Mouse (Mus musculus) activated CD4-positive, CD25-positive, alpha-beta regulatory T cell, adult 4 months (primary cell): ENCODE measurements around the gene Syt8. TPM values are rescaled to one million over a fixed set of nuclear protein-coding genes. Genes with fewer than 3 reads are reported as not detected.

ENCODE experiments used
- ATAC-seq: one replicate; pipeline ENCODE4 v1.8.0; 2017
- polyA plus RNA-seq, 2 experiments: library from polyadenylated mRNA; unstranded; fragments of 100-300 nt; shearing (Covaris generic); gene quantifications; one replicate each; pipeline ENCODE4 v1.2.1; 2017

Gene Syt8
- polyA plus RNA-seq, 2 experiments from 2014 or later = not detected

DNA sequence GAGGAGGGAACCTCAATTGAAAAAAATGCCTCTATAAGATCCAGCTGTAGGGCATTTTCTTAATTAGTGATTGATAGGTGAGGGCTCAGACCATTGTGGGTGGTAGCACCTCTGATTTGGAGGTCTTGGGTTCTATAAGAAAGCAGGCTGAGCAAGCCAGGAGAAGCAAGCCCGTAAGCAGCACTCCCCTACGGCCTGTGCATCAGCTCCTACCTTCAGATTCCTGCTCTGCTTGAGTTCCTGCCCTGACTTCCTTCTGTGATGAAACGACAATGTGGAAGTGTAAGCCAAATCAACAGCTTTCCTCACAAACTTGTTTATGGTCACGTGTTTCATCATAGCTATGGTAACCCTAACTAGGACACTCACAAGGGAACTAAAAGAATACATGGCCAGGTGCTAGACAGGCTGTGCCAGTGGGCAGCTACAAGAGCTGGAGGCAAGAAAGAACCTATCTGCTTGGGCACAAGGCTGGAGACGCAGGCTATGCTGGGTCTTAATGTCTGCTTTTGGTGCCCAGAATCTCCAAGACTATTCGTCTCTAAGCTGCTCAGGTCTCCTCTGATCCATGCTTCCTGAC is 14.5 kb downstream of the Syt8 start:
- no peak for ATAC-seq

DNA sequence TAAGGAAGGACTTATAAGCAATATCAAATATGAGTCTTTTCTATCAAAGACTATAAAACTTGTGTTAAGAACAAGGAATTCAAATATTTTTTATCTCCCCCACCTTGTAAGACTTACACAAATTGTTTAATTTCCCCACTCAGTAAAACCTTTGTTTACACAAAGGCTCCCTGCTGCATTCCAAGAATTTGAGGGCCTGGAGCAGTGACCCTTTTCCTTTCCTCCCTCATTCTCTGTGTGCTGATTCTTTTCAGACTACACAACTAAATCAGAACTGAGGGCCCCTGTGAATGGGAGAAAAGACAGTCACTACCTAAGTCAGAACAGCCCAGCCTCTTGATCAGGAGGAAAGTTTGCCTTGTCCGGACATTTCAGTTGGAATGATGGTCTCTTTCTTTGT is 20.1 kb downstream of the Syt8 start:
- ATAC-seq = no peak

DNA sequence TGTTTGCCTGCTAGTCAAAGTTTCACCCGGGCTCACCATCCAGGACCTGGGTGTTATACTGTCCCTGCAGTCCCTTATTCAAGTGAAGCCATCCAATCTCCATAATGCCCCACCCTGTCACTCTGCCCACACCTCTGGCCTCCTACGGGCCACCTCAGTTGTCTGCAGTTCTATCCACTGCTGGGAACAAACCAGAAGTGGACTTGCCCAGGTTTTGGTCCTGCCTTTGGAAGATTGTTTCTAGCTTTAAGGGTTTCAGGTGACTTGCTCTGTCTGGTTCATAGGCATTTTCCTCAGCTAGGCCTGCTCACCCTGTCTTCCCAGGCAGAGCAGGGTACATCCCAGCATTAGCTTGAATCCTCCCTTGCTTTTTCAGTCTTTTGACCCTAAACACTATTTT is 20.6 kb downstream of the Syt8 start:
- no peak for ATAC-seq

DNA sequence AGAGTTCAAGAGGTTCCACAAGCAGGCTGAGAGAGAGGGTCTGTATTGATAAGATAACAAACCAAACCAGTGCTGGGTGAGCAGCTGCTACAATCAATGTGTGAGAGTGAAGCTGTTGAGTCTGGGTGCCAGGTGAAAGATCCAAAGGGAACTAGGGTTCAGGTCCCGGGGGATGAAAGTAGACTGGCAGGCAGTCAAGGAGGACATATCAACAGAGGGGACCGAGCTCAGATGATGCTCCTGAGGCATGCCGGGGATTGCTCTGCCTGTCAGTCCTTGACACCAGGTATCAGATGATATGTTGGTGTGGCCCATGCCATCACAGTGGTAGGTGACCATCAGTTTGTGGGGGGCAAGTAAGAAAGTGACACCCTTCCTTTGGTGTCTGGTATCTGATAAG is 22.2 kb downstream of the Syt8 start:
- no peak for ATAC-seq

DNA sequence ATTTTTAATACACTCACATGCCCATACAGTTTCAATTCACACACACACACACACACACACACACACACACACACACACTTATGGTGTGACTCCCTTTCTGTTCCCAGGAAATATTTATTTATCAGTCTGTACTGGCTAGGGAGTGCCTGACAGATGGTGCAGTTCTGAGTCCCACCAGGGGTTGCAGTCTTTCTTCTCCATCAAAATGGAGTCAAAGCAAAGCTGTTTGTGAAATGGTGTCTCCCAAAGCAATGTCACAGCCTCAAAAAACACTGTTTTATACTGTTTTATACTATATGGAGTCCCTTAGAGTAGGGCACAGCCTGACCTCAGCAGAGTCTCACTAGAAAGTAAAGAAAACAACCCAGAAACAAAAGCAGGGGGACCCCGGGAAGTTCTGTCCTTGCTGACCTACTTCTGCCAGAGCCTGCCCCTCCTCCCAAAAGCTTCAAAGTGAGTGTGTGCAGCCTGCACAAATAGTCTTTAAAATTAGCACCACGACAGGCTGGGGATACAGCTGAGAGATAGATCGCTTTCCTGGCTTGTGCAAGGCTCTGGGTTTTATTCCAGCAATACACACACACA is 22.7 kb downstream of the Syt8 start:
- ATAC-seq = no peak

DNA sequence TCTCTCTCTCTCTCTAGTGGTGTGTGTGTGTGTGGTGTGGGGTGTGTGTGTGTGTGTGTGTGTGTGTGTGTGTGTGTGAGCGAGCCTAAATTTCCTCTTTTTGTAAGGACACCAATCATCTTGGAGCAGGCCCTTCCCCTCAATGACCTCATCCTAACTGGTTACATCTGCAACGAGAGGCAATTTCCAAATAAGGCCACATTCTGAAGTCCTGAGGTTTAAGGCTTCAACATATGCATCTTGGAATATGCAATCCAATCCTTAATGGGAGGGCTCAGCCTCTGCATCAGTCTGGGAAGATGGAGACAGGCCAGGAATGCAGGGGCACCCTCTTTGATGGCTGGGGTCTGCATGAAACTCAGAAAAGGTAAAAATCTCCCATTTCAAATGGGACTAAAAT is 23.4 kb downstream of the Syt8 start:
- ATAC-seq = no peak

DNA sequence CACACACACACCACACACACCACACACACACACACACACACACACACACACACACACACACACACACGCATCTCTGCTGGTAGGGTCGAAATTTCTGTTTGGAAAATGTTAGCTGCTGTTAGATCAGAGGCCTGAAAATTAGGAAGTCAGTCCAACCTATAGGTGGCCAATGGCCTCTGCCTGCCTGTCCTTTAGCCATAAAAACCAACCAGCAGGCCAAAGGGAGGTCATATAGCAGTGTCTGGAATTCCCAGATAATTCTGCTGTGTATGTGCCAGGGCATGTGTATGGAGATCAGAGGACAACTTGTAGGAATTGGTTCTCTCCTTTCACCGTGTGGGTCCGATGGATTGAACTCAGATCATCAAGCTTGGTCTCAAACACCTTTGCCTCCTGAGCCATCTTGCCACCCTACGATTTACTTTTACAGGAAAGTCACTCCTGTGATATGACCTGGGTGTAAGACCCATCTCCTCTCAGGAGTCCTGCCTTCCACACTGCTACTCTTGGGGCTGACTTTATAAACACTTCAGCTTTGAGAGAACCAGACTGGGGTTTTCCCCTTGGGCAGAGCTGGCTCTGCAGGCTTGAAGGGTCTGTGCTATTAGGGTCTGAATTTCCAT is 24.1 kb downstream of the Syt8 start:
- no peak for ATAC-seq

DNA sequence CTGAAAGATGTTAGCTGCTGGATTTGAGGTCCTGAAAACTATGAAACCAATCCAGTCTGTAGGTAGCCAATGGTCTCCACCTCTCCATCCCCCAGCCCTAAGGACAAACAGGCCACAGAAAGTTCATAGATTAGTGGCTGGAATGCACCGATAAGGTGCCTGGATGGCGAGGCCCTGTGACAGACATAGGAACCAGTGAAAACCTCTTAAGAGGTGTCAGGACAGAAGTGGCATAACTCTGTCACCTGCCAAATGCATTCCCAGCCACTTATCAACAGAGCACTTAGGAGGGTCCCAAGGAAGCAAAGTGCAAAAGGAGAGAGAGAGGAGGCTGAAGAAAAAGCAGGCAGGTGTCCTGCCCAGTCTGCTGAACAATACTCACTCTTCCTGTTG is 24.6 kb downstream of the Syt8 start:
- no peak for ATAC-seq

DNA sequence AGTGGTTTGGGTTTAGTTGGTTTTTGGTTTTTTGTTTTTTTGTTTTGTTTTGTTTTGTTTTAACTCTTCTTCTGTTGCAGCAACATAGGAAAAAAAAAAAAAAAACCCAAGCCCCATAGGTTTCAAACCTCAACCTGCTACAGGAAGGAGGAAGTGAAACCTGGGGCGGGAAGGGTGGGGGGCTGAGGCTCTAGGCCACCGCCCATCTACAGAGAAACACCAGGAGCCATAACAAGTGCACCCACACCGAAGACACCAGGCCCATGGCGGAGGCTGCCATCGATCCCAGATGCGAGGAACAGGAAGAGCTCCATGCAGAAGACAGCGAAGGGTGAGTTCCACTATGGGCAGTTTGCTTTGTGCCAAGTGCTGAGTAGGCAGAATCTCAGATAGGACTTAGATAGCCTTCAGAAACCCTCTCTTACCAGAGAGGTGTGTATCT is 26.0 kb downstream of the Syt8 start, which contains the start of gene Lsp1:
Lsp1 (plus strand) TSS at position 174 of the 442 bp plus-strand sequence.
- ATAC-seq = peak; percentile 45

DNA sequence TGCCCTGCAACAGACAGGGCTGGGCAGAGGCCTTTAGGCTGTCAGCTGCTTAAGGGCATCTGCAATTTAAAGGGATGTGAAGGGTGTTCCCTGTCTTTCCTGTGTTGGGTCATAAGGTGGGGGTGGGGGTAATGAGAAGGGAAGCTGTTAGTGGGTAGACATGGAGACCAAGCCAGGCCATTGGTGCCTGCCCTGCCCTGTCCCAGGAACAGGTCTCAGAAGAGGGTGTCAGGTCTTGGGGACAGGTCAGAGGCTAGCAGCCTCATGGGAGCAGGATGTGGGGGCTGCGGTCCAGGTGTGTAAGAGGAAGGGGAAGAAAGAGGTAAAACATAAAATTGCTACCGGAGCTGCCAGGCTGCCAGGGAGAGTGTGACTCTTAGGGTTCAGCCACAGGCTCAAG is 26.8 kb downstream of the Syt8 start:
- ATAC-seq = peak; percentile 44

DNA sequence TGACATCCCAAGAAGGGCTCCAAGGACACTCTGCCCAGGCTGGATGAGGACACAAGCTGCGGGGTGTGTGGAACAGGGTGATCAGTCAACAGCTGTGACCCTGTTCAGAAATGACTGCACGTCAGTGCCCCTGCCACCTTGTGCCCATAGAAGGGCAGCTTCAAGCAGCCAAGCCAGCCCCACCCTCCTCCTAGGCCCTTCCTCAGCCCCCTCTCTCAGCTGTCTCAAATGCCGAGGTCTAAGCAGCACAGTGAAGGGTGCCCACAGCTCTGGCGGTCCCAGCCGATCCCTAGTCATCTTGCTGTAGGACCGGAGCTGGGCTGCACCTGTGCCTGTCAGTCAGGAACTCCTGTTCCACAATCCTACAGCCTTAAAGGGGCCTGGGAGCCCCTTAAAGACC is 27.5 kb downstream of the Syt8 start:
- peak; percentile 11 for ATAC-seq

DNA sequence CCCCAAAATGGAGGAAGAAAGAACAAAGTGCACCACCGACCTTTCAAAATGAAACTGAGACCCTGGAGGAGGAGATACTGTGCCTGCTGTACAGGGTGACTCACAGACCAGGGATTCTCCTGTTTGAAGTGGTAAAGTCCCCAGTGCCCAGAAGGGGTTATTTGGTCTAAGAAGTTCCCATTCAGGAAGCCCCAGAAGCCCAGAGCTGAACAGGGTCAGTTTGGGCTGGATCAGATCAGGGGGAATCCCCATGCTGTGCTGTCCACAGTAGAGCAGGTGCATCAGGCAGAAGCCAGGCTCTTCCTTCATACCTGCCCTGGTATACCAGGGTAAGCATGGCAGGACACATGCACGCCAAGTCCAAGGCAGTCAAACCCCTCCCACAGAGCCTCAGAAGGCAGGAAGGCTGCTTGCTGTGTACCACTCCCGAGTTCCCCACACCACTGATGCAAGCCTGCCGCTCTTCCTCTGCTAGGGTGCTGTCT is 28.0 kb downstream of the Syt8 start:
- peak; percentile 31 for ATAC-seq

DNA sequence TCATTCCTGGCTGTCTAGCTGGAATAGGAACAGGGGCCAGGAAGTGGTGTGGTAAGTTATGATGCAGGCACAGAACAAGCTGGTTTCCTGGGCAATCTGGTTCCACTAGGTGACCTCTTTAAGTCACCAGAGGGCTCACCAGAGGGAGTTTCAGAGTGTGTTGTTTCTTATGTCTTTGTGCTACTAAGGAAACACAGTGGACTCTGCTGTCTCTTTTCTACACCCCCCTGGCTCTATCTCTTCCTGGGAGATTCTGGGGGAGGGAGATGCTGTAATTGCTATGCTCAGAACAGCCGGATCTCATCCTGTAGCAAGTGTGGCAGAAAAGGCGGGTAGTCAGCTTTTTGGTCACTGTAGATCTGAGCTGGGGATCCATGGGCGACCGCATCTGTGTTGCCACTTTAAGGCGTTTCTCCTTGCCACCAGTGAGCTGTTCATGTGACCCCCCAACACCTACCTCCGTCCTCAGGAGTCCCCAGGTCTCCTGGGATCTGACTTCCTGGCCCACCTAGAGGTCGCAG is 35.6 kb downstream of the Syt8 start:
- ATAC-seq = no peak

DNA sequence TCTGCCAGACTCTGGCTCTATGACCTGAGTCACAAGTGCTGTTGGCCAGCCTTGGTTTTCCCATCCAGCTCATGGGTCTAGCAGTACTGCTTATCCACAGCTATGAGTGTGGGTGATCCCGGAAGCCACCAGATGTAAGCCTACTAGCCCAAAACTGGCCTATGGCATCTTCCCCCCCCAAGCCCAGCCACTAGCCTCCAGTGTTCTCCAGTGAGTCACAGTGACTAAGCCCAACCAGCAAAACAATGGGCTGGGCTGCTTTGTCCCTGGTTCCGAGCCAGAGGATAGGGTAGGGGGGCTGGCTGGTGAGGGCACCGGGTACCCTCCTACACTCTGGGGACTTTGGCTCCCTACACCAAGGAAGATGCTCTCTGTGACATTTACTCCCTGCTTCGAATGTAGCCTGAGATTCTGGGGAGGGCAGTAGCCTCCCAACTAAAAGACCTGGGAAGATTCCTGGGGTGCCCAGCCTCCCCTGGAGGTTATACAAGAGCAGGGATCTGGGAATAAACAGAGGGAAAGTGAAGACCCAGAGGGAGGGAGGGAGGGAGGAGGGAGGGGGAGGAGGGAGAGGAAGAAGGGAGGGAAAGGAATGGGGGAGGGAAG is 36.3 kb downstream of the Syt8 start:
- no peak for ATAC-seq

DNA sequence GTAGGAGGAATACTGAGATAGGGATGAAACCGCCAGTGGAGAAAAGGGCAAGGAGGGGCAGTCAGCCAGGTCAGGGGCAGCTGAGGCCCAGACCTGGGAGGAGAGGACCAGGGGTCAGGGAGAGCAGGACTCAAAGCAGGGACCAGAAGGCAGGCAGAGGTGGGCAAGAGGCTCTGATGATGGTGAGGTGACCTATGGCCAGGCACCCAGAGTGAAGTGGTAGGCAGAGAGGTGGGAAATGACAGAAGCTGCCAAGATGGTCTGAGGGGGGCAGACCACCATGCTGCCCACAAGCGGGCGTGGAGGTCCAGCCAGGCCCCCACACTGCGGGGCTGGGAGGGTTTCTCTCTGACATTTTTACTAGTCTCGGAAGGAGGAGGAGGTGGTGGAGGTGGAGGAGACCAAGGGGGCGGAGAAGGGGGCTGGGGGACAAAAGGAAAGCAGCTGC is 36.8 kb downstream of the Syt8 start:
- ATAC-seq = no peak

DNA sequence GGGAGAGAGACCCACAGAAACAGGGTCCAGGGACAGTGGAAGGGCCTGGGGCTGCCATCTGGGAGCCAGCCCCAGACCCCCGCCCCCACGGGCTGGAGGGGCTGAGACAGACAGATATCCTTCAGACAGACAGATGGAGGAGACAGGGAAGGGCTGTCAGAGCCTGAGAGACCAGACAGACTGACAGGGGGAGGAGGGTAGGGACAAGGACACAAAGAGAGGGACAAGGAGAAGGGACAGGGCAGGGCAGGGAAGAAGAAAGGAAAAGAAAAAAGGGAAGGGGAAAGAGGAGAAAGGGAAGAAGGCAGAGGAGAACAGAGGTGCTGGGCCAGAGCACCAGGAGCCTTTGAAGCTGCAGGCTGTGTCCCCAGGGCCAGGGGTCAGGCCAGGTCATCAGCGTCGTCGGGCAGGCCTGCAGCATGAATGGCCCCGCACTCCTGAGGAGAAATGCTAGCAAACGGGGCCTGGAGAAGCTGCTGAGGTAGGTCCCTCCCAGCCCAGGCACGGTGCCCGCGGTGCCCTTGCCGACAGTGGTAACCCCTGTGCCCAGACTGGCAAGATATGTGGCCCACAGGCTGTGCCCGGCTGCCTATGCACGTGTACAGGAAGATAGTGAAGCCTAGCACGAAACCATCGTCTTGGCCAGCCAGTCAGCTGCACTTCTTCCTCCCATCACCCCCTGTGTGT is 37.4 kb downstream of the Syt8 start:
- ATAC-seq = no peak

DNA sequence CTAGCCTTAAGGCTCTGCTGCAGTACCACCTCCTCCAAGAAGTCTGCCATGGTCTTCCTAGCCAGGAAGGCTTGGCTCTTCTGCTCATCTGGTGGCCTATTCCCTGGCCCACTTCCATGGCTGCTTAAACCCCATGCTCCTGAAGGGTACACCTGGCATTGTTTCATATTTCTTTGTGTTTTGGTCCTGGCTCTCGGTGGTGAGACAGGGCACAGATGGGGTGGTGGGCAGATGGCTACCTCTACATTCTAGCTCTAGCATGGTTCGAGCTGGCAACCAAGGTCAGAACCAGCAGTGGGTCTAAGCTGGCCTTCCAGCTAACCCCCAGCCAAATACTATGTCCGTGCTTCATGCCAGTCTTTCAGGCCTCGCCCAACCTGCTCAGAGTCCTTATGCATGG is 38.3 kb downstream of the Syt8 start:
- no peak for ATAC-seq

DNA sequence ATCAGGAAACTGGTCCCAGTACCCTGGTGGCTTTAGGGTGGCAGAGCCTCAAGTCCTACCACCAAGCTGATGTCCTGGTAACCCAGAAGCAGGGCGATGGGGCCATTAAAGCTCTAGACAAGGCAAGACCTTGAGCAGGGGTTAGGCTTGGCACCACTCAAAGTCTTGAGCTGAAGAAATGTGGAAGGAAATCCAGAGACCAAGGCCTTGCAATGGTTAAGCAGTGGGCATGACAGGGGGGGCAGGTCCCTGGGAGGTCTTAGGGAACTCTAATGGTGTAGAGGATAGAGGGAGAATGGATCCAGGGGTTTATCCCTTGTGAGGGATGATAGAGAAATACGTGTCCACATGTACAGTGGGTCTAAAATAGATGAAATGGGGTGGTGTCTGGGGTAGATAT is 38.8 kb downstream of the Syt8 start:
- ATAC-seq = no peak

DNA sequence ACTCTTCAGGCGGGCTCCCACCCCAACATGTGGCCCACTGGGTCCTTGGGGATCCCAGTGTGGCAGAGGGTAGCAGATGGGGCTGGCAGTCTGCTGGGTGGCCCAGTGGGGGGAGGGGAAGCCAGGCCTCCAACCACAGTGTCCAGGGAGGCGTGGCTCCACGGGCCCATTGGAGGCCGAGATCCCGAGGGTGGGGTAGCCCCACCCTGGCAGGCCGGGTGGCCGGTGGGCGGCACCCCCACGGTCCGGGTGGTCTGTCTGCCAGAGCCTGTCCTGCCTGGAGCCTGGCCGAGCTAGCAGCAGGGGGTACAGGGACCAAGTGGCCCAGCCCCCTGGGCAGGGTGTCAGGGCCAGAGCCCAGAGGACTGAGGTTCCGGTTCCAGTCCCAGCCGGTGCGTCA is 40.1 kb downstream of the Syt8 start:
- ATAC-seq = no peak

DNA sequence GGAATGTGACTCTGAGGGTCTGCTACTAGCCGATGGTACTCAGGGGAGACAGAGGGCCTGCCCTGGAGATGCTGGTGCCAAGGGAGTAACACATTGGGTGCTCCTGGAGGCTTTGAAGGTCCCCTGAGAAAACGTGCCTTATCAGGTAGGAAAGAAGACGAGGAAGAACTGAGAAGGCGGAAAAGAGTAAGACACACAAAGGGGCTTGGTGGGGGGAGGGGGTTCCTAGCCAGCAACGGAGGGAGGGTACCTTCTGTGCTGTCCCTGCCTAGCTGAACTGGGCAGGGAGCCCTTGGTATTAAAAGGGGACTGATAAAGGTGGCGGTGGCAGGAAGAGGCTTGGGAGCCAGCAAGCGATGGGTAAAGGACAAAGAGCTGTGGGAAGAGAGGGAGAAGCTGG is 41.0 kb downstream of the Syt8 start:
- ATAC-seq = no peak

DNA sequence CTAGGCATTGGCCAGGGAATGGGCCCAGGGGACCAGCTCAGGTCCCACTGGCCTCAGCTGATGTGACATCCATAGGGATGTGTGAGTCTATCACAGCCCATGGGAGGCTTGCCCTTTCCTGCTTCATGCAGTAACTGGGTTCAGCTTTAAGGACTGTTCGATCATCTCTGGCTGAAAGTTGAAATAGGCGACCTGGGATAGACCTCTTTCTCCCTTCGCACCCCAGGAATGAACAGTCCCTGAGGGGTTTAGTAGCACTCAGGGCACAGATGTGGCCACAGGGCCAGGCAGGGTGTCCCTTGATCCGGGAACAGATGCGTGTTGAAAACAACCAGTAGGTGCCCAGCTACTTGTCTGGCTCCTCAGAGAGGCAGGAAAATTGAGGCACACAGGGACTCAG is 41.6 kb downstream of the Syt8 start:
- ATAC-seq = no peak

DNA sequence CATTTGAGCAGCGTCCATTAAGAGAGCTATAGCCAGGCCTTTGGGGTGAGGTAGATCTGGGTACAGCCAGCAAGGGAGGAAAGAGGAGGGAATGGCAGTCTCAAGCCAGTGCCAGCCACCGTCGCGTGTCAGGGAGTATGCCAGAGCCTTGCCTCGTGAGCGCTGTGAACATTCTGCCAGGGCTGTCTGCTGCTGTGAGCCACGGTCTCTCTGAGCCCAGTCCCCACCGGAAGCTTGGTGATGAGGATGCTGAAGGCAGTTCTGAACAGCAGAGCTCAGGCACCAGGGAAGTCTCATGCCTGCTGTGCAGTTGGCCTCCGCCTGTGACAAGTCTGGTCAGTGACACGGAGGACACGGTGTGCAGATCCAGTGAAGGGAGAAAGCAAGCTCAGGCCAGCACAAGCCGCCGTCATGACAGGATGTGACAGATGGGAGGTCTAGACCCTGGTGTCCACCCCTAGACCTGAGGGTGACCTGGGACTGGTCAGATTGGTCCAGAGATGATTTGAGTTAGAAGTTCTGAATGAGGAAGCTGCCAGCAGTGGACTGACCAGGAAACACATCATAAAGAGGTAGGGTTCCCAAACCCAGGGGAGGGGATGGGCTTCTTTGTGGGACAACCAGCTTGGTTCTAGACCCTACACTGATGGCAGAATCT is 42.3 kb downstream of the Syt8 start:
- no peak for ATAC-seq
